Mouse (Mus musculus) G1E (cell line): ENCODE measurements around the gene Eif4b.

Experiments used
- CTCF ChIP-seq: IDR thresholded peaks from 2 replicates; pipeline ENCODE4 v1.5.1; 2012; ENCODE audit warnings: low read depth, low read length, inconsistent platforms, mixed read lengths
- GATA1 ChIP-seq: IDR thresholded peaks from 2 replicates; pipeline ENCODE4 v1.6.1; 2012; ENCODE audit warnings: borderline replicate concordance, low read length, inconsistent platforms, mixed read lengths
- POLR2AphosphoS5 ChIP-seq: IDR thresholded peaks from 2 replicates; pipeline ENCODE4 v1.6.1; 2012; ENCODE audit warnings: low read depth, low read length, inconsistent platforms; ENCODE audit not compliant: insufficient replicate concordance
- TAL1 ChIP-seq: conservative IDR thresholded peaks from 2 replicates; pipeline ENCODE4 v1.6.1; 2012; ENCODE audit warnings: low read depth, low read length, inconsistent platforms, mixed read lengths

DNA sequence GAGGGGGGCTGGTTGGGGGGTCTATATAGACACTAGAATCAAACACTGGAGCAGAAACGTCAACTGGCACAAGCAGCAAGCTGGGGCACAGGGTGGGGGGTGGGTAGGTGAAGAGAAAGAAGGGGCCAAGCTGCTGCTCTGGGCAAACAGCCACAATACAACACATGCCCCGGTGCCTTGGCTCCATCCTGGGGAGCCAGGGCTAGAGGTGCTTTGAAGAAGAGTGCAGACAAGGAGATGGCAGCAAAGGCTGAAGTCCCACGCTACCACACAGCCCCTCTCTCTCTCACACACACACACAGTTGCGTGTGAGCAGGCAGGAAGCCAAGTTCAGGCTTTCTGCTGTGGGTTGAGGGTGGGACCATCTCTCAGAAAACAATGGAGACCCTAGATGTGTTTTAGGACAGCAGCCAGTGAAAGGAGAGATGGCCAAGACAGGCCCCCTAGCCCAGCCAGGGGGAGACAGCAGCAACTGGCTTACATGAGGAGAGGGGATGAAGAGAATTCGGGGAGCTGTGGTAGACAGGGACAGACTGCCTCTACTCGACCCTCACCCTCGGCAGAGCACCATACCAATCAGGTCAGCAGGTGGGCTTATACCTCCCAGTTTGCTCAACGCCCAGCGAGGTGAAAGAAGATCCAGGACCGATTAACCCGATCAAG lies 43.3 kb downstream of the Eif4b start:
- no peak for TF ChIP-seq CTCF
- TF ChIP-seq GATA1 = no peak
- no peak for TF ChIP-seq TAL1
- no peak for TF ChIP-seq POLR2AphosphoS5
